Mouse (Mus musculus) bone marrow, adult 2 months (tissue): ENCODE data around the gene Pinlyp. TPM values are rescaled to one million over a fixed set of nuclear protein-coding genes. Genes with fewer than 3 reads are reported as not detected.

Experiments
- H3K27ac ChIP-seq: fragments of 200-500 bp; 2 replicates; pipeline ENCODE4 v1.5.1; 2012; ENCODE audit warnings: low read depth, mild to moderate bottlenecking, control low read depth, inconsistent platforms, low read length; ENCODE audit not compliant: control insufficient read depth, poor library complexity, insufficient read depth
- H3K4me1 ChIP-seq: fragments of 200-500 bp; 2 replicates; pipeline ENCODE4 v1.6.1; 2011; ENCODE audit warnings: low read length; ENCODE audit not compliant: control insufficient read depth, insufficient read depth
- H3K4me3 ChIP-seq: fragments of 200-500 bp; replicated peaks from 2 replicates; pipeline ENCODE3; 2011; ENCODE audit warnings: mild to moderate bottlenecking, low read depth, low read length, control low read depth; ENCODE audit not compliant: control insufficient read depth
- CTCF ChIP-seq: fragments of 200-500 bp; IDR thresholded peaks from 2 replicates; pipeline ENCODE4 v1.5.1; 2011; ENCODE audit warnings: low read length, control low read depth; ENCODE audit not compliant: control insufficient read depth, insufficient read depth
- POLR2A ChIP-seq: fragments of 200-500 bp; IDR thresholded peaks from 2 replicates; pipeline ENCODE4 v1.6.1; 2011; ENCODE audit warnings: low read depth, mild to moderate bottlenecking, control low read depth, low read length, borderline replicate concordance; ENCODE audit not compliant: control insufficient read depth
- WGBS: fragments of 180-500 bp; shearing (Covaris S2); methylation state at CpG from one replicate; pipeline ENCODE4 v1.1.7; 2018; 5-methylcytosine and 5-hydroxymethylcytosine counted together
- polyA plus RNA-seq: library from polyadenylated mRNA; stranded (reverse); fragments of >200 nt; gene quantifications from 2 replicates; pipeline ENCODE4 v1.2.4, GENCODE M21; 2011; ENCODE audit warnings: low replicate concordance; ENCODE audit not compliant: missing spikeins, insufficient read depth, insufficient read length

Pinlyp gene
- polyA plus RNA-seq, 1 experiment = not detected

DNA sequence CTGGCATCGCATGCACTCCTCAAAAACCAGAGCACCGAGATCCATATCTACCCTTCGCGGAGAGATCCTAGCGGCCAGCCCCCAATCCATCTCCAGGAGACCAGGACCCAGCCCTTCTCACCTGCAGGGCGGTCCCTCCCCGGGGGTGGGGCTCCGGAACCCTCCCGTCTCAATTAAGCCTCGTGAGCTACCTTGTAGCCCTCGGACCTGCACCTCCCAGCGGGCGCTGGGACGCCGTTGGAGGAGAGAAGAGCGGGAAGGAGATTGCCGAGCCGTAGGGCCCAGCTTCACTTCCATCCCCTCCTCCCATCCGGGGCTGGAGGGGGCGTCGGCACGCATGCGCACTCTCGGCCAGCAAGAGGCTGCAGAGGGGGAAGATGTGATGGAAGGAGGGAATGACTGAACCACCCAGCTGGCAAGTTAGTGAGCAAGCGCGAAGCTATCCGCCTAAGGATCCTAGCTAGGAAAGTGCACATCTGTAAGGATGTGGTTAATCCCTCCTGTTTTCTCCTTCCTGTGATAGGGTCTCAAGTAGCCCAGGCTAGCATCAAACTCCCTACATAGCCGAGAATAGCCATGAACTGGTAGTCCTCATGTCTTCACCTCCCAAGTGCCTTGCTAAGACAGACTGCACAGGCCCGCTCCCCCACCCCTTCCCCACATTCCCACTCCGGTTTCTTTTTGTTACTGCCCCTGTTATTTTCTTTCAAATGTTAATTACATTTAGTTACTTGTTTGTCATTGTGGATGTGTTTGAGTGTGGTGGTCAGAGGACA is 41.6 kb upstream of the Pinlyp start, which contains the start of the genes Ethe1 and Zfp575:
Gene Ethe1 (plus strand): TSS at position 214 of the 776 bp plus-strand sequence.
Gene Zfp575 (minus strand): TSS at position 312 of the 776 bp plus-strand sequence.
- no peak for TF ChIP-seq CTCF
- TF ChIP-seq POLR2A = no peak
- Histone ChIP-seq H3K4me3 (peak within 1 kb of the TSS; percentile 9), H3K27ac (no peak within 1 kb of the TSS), H3K4me1 (no peaks in the 10 kb centered on the region; the same call in none of the 2 replicates)
- WGBS = 14% methylated on average over 30 of the region's 30 CpGs

DNA sequence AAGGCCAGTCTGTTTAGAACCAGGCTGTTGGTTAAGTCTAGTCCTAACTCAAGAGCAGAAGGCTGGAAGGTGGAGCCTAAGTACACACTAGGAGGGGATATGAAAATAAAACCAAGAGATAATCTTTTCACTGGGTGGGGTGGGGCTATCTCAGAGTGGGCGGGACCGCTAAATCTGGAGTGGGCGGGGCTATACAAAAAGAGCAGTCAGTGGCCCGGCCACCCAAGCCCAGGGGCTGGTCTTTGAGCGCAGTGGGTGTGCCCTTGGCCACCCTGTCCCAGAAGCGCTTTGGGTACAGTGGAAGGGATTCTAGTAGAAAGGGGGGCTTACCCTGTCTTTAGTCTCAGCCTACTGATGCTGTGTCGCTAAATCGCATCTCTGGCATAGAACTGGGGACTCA is 40.9 kb upstream of the Pinlyp start:
- WGBS = 32% methylated on average over 8 of the region's 8 CpGs
- Histone ChIP-seq H3K27ac (no peak overlapping the region), H3K4me3 (no peak overlapping the region), H3K4me1 (no peaks in the 10 kb centered on the region; the same call in none of the 2 replicates)
- TF ChIP-seq CTCF (no peak), POLR2A (no peak)

DNA sequence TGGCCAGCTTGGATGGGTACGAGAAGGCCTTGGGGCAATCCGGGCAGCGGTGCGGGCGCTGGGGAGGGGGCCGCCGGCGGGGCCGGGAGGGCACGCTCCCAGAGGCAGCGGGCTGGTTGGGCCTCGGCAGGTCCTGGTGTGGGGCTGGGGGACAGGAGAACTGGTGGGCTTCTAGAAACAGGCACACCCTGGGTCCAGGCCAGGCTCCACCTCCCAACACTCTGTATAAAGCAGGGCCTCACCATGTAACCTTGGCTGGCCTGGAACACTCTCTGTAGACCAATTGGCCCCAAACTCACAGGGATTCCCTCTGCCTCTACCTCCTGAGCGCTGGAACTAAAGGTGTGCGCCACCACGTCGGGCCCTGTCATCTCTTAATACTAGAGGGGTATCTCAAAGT is 40.1 kb upstream of the Pinlyp start:
- Histone ChIP-seq H3K4me3 (no peak overlapping the region), H3K27ac (no peak overlapping the region), H3K4me1 (no peaks in the 10 kb centered on the region; the same call in 1 of the 2 replicates)
- no peak for TF ChIP-seq POLR2A
- no peak for TF ChIP-seq CTCF
- 83% methylated on average over 16 of the region's 16 CpGs for WGBS

GRCm38 (mm10) chr7:24584876-24585275 is 39.0 kb upstream of the Pinlyp start:
- 91% methylated on average over 6 of the region's 6 CpGs for WGBS
- TF ChIP-seq CTCF (no peak), POLR2A (no peak)
- Histone ChIP-seq H3K27ac (no peak overlapping the region), H3K4me3 (no peak overlapping the region), H3K4me1 (no peaks in the 10 kb centered on the region; the same call in 1 of the 2 replicates)

DNA sequence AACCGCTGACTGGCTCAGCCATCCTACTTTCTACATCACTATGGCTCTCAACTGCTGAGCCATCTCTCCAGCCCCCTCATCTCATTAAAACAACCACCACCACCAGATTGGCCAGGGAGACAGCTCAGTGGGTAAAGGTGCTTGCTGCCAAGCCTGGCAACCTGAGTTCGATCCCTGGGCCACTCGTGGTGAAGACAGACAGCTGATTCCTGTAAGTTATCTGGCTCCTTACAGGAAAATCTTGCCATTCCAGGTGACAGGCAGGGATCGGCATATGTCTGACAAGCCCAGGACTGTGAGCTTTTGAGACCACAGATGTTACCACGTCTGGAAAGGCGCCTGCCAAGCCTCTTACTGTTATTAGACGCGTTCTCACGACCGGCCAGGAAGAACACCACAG is 31.9 kb upstream of the Pinlyp start:
- no peak for TF ChIP-seq POLR2A
- TF ChIP-seq CTCF = no peak
- 89% methylated on average over 10 of the region's 10 CpGs for WGBS

DNA sequence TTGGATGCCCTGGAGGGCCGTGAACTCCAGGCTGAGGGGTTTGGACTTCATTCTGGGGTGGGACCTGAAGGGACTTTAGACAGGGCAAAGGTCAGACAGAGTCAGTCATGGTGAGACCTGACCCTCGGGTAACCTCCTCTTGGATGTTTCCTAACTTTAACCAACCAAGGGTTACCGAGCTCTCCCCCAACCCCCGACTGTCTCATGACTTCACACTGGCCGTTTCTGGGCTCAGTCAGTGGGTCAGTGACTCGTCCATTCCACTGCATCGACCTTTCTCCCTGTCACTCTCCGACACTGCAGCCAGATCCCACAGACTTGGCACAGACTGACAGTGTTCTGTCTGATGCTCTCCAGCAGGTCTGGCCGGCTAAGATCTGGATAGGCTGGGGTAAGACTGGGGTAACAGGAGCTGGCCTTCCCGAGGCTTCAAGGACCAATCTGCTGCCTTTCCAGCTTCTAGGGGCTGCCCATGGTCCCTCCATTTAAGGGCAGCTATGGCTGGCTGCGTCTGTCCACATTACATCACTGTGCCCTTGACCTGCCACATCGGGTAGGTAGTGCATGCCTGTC is 28.4 kb upstream of the Pinlyp start:
- TF ChIP-seq POLR2A = no peak
- 78% methylated on average over 12 of the region's 12 CpGs for WGBS

More for the DNA sequence above, 31.9 kb upstream of the Pinlyp start:
- Histone ChIP-seq H3K4me3 (no peak overlapping the region), H3K4me1 (no peaks in the 10 kb centered on the region), H3K27ac (no peak overlapping the region)

DNA sequence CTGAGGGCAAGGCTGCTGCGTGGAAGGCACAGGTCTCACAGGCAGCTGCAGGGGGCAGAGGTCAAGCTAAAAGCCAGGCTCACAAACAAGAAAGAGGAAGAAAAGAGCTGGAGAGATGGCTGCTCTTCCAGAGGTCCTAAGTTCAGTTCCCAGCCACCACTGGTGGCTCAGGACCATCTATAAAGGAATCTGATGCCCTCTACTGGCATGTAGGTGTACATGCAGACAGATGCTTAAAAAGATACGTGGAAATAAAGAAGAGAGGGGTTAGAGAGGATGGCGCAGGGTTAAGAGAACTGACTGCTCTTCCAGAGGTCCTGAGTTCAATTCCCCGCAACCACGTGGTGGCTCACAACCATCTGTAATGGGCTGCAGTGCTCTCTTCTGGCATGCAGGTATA is 26.5 kb upstream of the Pinlyp start:
- Histone ChIP-seq H3K4me3 (no peak overlapping the region), H3K4me1 (no peaks in the 10 kb centered on the region), H3K27ac (no peak overlapping the region)
- 71% methylated on average over 5 of the region's 5 CpGs for WGBS
- TF ChIP-seq CTCF (no peak), POLR2A (no peak)

More for the DNA sequence above, 28.4 kb upstream of the Pinlyp start:
- no peak overlapping the region for H3K4me3 ChIP-seq
- H3K4me1 ChIP-seq = no peaks in the 10 kb centered on the region
- no peak overlapping the region for H3K27ac ChIP-seq

GRCm38 (mm10) chr7:24571071-24571470 is 25.2 kb upstream of the Pinlyp start:
- H3K4me3 ChIP-seq = no peak overlapping the region
- no peak for TF ChIP-seq CTCF
- H3K27ac ChIP-seq = no peak overlapping the region
- 71% methylated on average over 4 of the region's 4 CpGs for WGBS
- no peaks in the 10 kb centered on the region for H3K4me1 ChIP-seq
